Mouse (Mus musculus) ES-E14 (cell line): ENCODE data around the gene Mroh2b. TPM values are rescaled to one million over a fixed set of nuclear protein-coding genes. Genes with fewer than 3 reads are reported as not detected.

Source experiments
- DNase-seq: peaks from one replicate; pipeline ENCODE4 v3.0.0-alpha.2; 2013; ENCODE audit warnings: low read depth, low spot score
- H3K27ac ChIP-seq: 2 replicates; pipeline ENCODE4 v1.5.1; 2012; ENCODE audit warnings: low read depth, mild to moderate bottlenecking, low read length, moderate library complexity, mixed read lengths; ENCODE audit not compliant: poor library complexity, insufficient read depth, severe bottlenecking
- H3K36me3 ChIP-seq: 2 replicates; pipeline ENCODE4 v1.6.1; 2012; ENCODE audit warnings: mild to moderate bottlenecking, low read length, moderate library complexity, mixed read lengths; ENCODE audit not compliant: control insufficient read depth, poor library complexity, insufficient read depth, severe bottlenecking
- H3K4me1 ChIP-seq, 2 experiments: fragments of 150-350 bp in 1 of 2; sonication (generic) in 1 of 2; 2 replicates each; pipeline ENCODE4 v1.6.1; 2012; ENCODE audit warnings: low read length in 2 of 2, mild to moderate bottlenecking in 1 of 2, mixed read lengths in 1 of 2; ENCODE audit not compliant: control insufficient read depth in 2 of 2, insufficient read depth in 2 of 2, poor library complexity in 1 of 2
- H3K4me3 ChIP-seq, 2 experiments: fragments of 150-350 bp in 1 of 2; sonication (generic) in 1 of 2; 2 replicates each; pipeline ENCODE4 v1.5.1; 2012; ENCODE audit warnings: low read length in 2 of 2, low read depth in 1 of 2, mild to moderate bottlenecking in 1 of 2, mixed read lengths in 1 of 2; ENCODE audit not compliant: insufficient read depth in 1 of 2, poor library complexity in 1 of 2, severe bottlenecking in 1 of 2
- H3K9ac ChIP-seq: 2 replicates; pipeline ENCODE4 v1.6.1; 2012; ENCODE audit warnings: low read depth, mild to moderate bottlenecking, low read length, mixed read lengths; ENCODE audit not compliant: poor library complexity, insufficient read depth, severe bottlenecking
- H3K9me3 ChIP-seq: fragments of 150-350 bp; sonication (generic); 2 replicates; pipeline ENCODE4 v1.6.1; 2012; ENCODE audit warnings: low read depth, mild to moderate bottlenecking, low read length; ENCODE audit not compliant: control insufficient read depth, insufficient read depth
- CHD2 ChIP-seq: IDR thresholded peaks from 2 replicates; pipeline ENCODE4 v1.6.1; 2014; ENCODE audit warnings: mild to moderate bottlenecking, low read depth, low read length, inconsistent platforms
- HCFC1 ChIP-seq: IDR thresholded peaks from 2 replicates; pipeline ENCODE4 v1.6.1; 2012; ENCODE audit warnings: low read length, inconsistent platforms, borderline replicate concordance; ENCODE audit not compliant: insufficient read depth
- MAFK ChIP-seq: IDR thresholded peaks from 2 replicates; pipeline ENCODE4 v1.6.1; 2014; ENCODE audit warnings: mild to moderate bottlenecking, low read depth, low read length, inconsistent platforms; ENCODE audit not compliant: insufficient read depth
- ZC3H11A ChIP-seq: IDR thresholded peaks from 2 replicates; pipeline ENCODE4 v1.6.1; 2012; ENCODE audit warnings: low read depth, mild to moderate bottlenecking, inconsistent platforms, low read length, borderline replicate concordance
- ZNF384 ChIP-seq: IDR thresholded peaks from 2 replicates; pipeline ENCODE4 v1.6.1; 2012; ENCODE audit warnings: low read depth, low read length, inconsistent platforms
- in situ Hi-C, 2 experiments: fragments of 600-800 bp; cut with MboI; formaldehyde crosslinking; loops; one replicate each; pipeline ENCODE4 v1.15.1; 2025; ENCODE audit warnings: low sequenced_read_pairs in 2 of 2, inconsistent platforms in 1 of 2; ENCODE audit not compliant: unreplicated experiment in 2 of 2
- total RNA-seq: library from RNA; depleted of rRNA; stranded (reverse); fragments of 300-350 nt; gene quantifications from 2 replicates; pipeline ENCODE4 v1.2.3, GENCODE M21; 2012; rRNA removed

Gene Mroh2b
- 0.40 TPM in 1 of 2 replicates, not detected in the other for total RNA-seq

DNA sequence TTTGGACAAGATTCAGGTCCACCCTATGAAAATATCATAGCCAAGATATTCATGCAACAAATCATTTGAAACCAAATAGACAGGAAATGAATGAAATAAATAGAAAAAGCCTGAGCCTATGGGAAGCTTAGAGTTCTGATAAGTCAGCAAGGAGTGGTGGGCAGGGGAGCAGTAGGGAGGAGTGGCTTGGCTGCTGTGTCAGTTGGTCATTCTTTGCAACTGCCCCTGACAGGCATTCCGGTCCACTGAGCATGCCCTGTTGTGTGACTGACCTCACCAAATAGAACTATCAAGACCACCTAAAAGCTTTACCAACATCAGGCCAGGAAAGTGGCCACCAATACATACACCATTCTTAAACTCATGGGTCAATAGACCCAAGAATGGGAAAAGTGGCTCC, at the start of gene Mroh2b:
Gene Mroh2b (plus strand): TSS at position 301 of the 400 bp plus-strand sequence.
- no peak within 1 kb of the TSS for H3K9ac ChIP-seq
- in situ Hi-C loops = no loop called here
- TF ChIP-seq ZC3H11A (no peak), ZNF384 (no peak), CHD2 (no peak), HCFC1 (no peak), MAFK (no peak)
- H3K9me3 ChIP-seq = no peaks in the 10 kb centered on the region
- H3K27ac ChIP-seq = no peak within 1 kb of the TSS
- H3K4me3 ChIP-seq = no peak within 1 kb of the TSS
- DNase-seq = no peak
- H3K36me3 ChIP-seq = no peaks in the 10 kb centered on the region
- H3K4me1 ChIP-seq = no peaks in the 10 kb centered on the region

DNA sequence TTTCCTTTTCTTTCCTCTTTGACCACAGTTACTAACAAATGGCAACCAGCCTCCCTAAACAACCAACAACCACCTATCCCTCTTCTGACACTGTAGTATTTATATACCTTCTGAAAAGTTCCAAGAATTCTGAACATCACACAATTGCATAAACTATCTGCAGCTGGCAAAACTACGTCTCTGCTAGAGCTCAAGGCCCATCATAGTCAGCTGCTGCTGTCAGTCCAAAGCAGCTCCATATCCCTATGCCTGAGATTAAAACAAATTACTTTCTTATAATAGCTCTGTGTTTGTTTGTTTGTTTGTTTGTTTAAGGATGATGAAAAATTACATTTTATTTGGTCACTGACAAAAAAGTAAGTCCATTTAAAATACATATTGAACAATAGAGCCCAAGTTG, 48.5 kb upstream of the Mroh2b start:
- Histone ChIP-seq H3K9ac (no peak overlapping the region), H3K36me3 (no peaks in the 10 kb centered on the region), H3K27ac (no peak overlapping the region), H3K9me3 (no peaks in the 10 kb centered on the region), H3K4me1 (no peaks in the 10 kb centered on the region), H3K4me3 (no peak overlapping the region)
- no peak for DNase-seq
- in situ Hi-C loops = no loop called here
- TF ChIP-seq ZC3H11A = no peak
- no peak for TF ChIP-seq CHD2
- no peak for TF ChIP-seq MAFK
- no peak for TF ChIP-seq ZNF384
- no peak for TF ChIP-seq HCFC1

DNA sequence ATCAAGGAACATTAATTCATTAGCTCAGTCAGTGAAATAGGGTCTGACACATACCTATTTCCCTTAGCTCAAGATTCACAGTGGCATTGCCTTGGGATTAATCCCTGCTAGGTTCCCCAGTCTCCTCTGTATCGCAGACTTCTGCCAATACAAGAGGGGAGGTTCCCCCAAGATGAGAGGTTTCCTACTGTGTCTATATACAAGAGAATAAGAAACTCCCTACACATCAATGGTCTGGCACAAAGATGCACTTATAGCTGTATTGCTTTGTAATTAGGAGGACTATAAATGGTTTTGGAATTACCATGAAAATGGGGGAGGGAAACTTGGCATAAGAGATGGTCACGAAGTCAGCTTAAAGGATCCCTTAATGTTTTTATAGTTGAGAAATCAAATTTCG, 3.6 kb upstream of the Mroh2b start:
- in situ Hi-C loops = no loop called here
- peak; percentile 12 for DNase-seq
- no peak overlapping the region for H3K27ac ChIP-seq
- no peaks in the 10 kb centered on the region for H3K36me3 ChIP-seq
- H3K4me1 ChIP-seq = no peaks in the 10 kb centered on the region
- no peak for TF ChIP-seq ZC3H11A
- no peak for TF ChIP-seq HCFC1
- TF ChIP-seq CHD2 = no peak
- TF ChIP-seq ZNF384 = no peak
- TF ChIP-seq MAFK = no peak
- no peak overlapping the region for H3K9ac ChIP-seq
- no peaks in the 10 kb centered on the region for H3K9me3 ChIP-seq
- no peak overlapping the region for H3K4me3 ChIP-seq

DNA sequence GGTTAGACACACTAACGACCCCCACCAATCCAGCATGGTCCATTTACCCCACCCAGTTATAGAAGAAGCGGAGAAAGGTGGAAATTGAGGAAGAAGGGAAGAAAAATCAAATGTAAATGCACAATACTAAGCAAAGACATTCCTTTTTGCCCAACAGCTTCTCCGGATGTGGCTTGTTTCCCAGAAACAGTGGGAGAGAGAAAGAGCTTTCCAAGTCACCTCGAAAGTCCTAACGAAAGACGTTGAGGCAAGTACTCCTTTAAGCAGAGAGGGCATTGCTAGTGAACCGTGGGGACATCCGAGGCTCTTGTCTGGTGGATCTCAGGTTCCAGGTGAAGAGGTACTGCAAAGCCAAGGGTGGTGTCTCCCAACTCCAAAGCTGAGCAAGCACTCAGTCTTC, 36.2 kb downstream of the Mroh2b start:
- no peaks in the 10 kb centered on the region for H3K36me3 ChIP-seq
- no peaks in the 10 kb centered on the region for H3K9me3 ChIP-seq
- no peak for DNase-seq
- TF ChIP-seq HCFC1 (no peak), CHD2 (no peak), ZNF384 (no peak), MAFK (no peak), ZC3H11A (no peak)
- H3K4me3 ChIP-seq = no peak overlapping the region
- no peak overlapping the region for H3K27ac ChIP-seq
- no peaks in the 10 kb centered on the region for H3K4me1 ChIP-seq
- in situ Hi-C loops = no loop called here
- no peak overlapping the region for H3K9ac ChIP-seq

- Histone ChIP-seq H3K36me3 (no peaks in the 10 kb centered on the region), H3K4me3 (no peak overlapping the region), H3K9ac (no peak overlapping the region), H3K9me3 (no peaks in the 10 kb centered on the region), H3K4me1 (no peaks in the 10 kb centered on the region), H3K27ac (no peak overlapping the region)
- in situ Hi-C loops = no loop called here
- TF ChIP-seq HCFC1 (no peak), ZC3H11A (no peak), ZNF384 (no peak), MAFK (no peak), CHD2 (no peak)
- DNase-seq = no peak
These were observed 74.8 kb downstream of the Mroh2b start for GRCm38 (mm10) chr15:4973355-4973754.
